Mouse (Mus musculus) liver, adult 2 months (tissue): ENCODE data around the gene Pik3c2b. TPM values are rescaled to one million over a fixed set of nuclear protein-coding genes. Genes with fewer than 3 reads are reported as not detected.
"Not testable (repeated sequence)": the region's sequence is repeated elsewhere in the genome, so short reads cannot be mapped to it uniquely, and the experiment has no call there.

Experiments used
- DNase-seq: peaks from one replicate; pipeline ENCODE4 v3.0.0-alpha.2; 2011; ENCODE audit warnings: low read depth, low spot score; ENCODE audit errors: extremely low read depth
- H3K27ac ChIP-seq: fragments of 200-500 bp; replicated peaks from 2 replicates; pipeline ENCODE4 v1.5.1; 2012; ENCODE audit warnings: low read depth, mild to moderate bottlenecking, control low read depth, inconsistent platforms, low read length; ENCODE audit not compliant: insufficient read depth
- H3K27me3 ChIP-seq: fragments of 200-500 bp; 2 replicates; pipeline ENCODE4 v1.6.1; 2012; ENCODE audit warnings: mild to moderate bottlenecking, moderate library complexity, low read length, inconsistent platforms; ENCODE audit not compliant: control insufficient read depth, insufficient read depth
- H3K36me3 ChIP-seq: fragments of 200-500 bp; 2 replicates; pipeline ENCODE4 v1.6.1; 2012; ENCODE audit warnings: low read length, inconsistent platforms; ENCODE audit not compliant: control insufficient read depth, insufficient read depth
- H3K4me1 ChIP-seq: fragments of 200-500 bp; 2 replicates; pipeline ENCODE4 v1.6.1; 2011; ENCODE audit warnings: low read length; ENCODE audit not compliant: control insufficient read depth, insufficient read depth
- H3K4me3 ChIP-seq: fragments of 200-500 bp; 2 replicates; pipeline ENCODE4 v1.5.1; 2011; ENCODE audit warnings: low read depth, mild to moderate bottlenecking, control low read depth, low read length, moderate library complexity; ENCODE audit not compliant: insufficient read depth
- H3K79me2 ChIP-seq: fragments of 200-500 bp; 2 replicates; pipeline ENCODE4 v1.6.1; 2012; ENCODE audit warnings: inconsistent platforms, mild to moderate bottlenecking, low read length, moderate library complexity; ENCODE audit not compliant: control insufficient read depth, insufficient read depth
- H3K9ac ChIP-seq: fragments of 200-500 bp; 2 replicates; pipeline ENCODE4 v1.6.1; 2012; ENCODE audit warnings: low read depth, mild to moderate bottlenecking, control low read depth, inconsistent platforms, low read length
- CTCF ChIP-seq: fragments of 200-500 bp; IDR thresholded peaks from 2 replicates; pipeline ENCODE4 v1.5.1; 2011; ENCODE audit warnings: low read depth, low read length, control low read depth
- POLR2A ChIP-seq: fragments of 200-500 bp; IDR thresholded peaks from 2 replicates; pipeline ENCODE4 v1.6.1; 2011; ENCODE audit warnings: low read length, control low read depth; ENCODE audit not compliant: insufficient read depth; ENCODE audit errors: extremely low read depth
- WGBS: fragments of 180-500 bp; shearing (Covaris S2); methylation state at CpG from one replicate; pipeline ENCODE4 v1.1.7; 2018; 5-methylcytosine and 5-hydroxymethylcytosine counted together
- polyA plus RNA-seq: library from polyadenylated mRNA; depleted of rRNA; stranded (reverse); fragments of >200 nt; gene quantifications from 2 replicates; pipeline ENCODE4 v1.2.3, GENCODE M21; 2012
- total RNA-seq: library from RNA; depleted of rRNA; stranded (reverse); fragments of >200 nt; gene quantifications from 2 replicates; pipeline ENCODE4 v1.2.3, GENCODE M21; 2014

Gene Pik3c2b
- total and polyA plus RNA-seq, 2 experiments: 2.5 to 3.3 TPM

- Histone ChIP-seq H3K4me3 (no peak within 1 kb of the TSS), H3K79me2 (no peaks in the 10 kb centered on the region), H3K9ac (no peak within 1 kb of the TSS), H3K27ac (no peak within 1 kb of the TSS), H3K4me1 (peaks cover 1% of the 10 kb centered on the region; the same call in 1 of the 2 replicates), H3K27me3 (no peaks in the 10 kb centered on the region), H3K36me3 (no peaks in the 10 kb centered on the region)
- no peak for TF ChIP-seq CTCF
- no peak for TF ChIP-seq POLR2A
- DNase-seq: no peak
- 97% methylated on average over 5 of the region's 5 CpGs for WGBS
Measured at GRCm38 (mm10) chr1:133030461-133030860, 15.0 kb upstream of the Pik3c2b start, which contains the start of gene Mdm4. Mdm4 (minus strand) TSS chr1:133030561.

- no peak overlapping the region for H3K4me3 ChIP-seq
- H3K27me3 ChIP-seq: no peaks in the 10 kb centered on the region
- WGBS: 57% methylated on average over 5 of the region's 5 CpGs
- no peaks in the 10 kb centered on the region for H3K36me3 ChIP-seq
- no peaks in the 10 kb centered on the region for H3K79me2 ChIP-seq
- TF ChIP-seq POLR2A: no peak
- no peak for TF ChIP-seq CTCF
- no peak overlapping the region for H3K27ac ChIP-seq
- peaks cover 1% of the 10 kb centered on the region; the same call in 1 of the 2 replicates for H3K4me1 ChIP-seq
- no peak for DNase-seq
- no peak overlapping the region for H3K9ac ChIP-seq
Measured at GRCm38 (mm10) chr1:133032981-133033315, 12.5 kb upstream of the Pik3c2b start.

GRCm38 (mm10) chr1:133033316-133034090, 12.0 kb upstream of the Pik3c2b start:
- peak overlapping the region; percentile 11 for H3K27ac ChIP-seq
- H3K4me1 ChIP-seq: peaks cover 1% of the 10 kb centered on the region; the same call in 1 of the 2 replicates
- H3K36me3 ChIP-seq: no peaks in the 10 kb centered on the region
- no peak for TF ChIP-seq POLR2A
- no peak for TF ChIP-seq CTCF
- no peaks in the 10 kb centered on the region for H3K79me2 ChIP-seq
- peak overlapping the region; percentile 67 for H3K4me3 ChIP-seq
- DNase-seq: no peak
- H3K27me3 ChIP-seq: no peaks in the 10 kb centered on the region
- 1% methylated on average over 28 of the region's 28 CpGs for WGBS
- peak overlapping the region; percentile 72 for H3K9ac ChIP-seq

- 9% methylated on average over 11 of the region's 11 CpGs for WGBS
- DNase-seq: peak; percentile 69
- peaks cover 1% of the 10 kb centered on the region; the same call in 1 of the 2 replicates for H3K4me1 ChIP-seq
- no peaks in the 10 kb centered on the region for H3K79me2 ChIP-seq
- no peaks in the 10 kb centered on the region for H3K27me3 ChIP-seq
- H3K36me3 ChIP-seq: no peaks in the 10 kb centered on the region
- no peak overlapping the region for H3K27ac ChIP-seq
- no peak overlapping the region for H3K9ac ChIP-seq
- TF ChIP-seq POLR2A: no peak
- no peak for TF ChIP-seq CTCF
- H3K4me3 ChIP-seq: peak overlapping the region; percentile 29; the same call in 1 of the 2 replicates
Measured at GRCm38 (mm10) chr1:133034091-133034460, 11.4 kb upstream of the Pik3c2b start.

- not testable (repeated sequence) for DNase-seq, H3K36me3 ChIP-seq, H3K9ac ChIP-seq, H3K27ac ChIP-seq, H3K79me2 ChIP-seq, H3K4me3 ChIP-seq, H3K27me3 ChIP-seq, H3K4me1 ChIP-seq
- 92% methylated on average over 7 of the region's 7 CpGs for whole genome bisulfite sequencing
Measured at GRCm38 (mm10) chr1:133034682-133035081, 10.8 kb upstream of the Pik3c2b start.

- peak; percentile 43 for TF ChIP-seq CTCF
- no peak for TF ChIP-seq POLR2A
- 17% methylated on average over 4 of the region's 4 CpGs for WGBS
- Histone ChIP-seq H3K79me2 (no peaks in the 10 kb centered on the region), H3K27ac (no peak overlapping the region), H3K27me3 (no peaks in the 10 kb centered on the region), H3K4me1 (no peaks in the 10 kb centered on the region), H3K36me3 (no peaks in the 10 kb centered on the region), H3K4me3 (no peak overlapping the region), H3K9ac (no peak overlapping the region)
- peak; percentile 67 for DNase-seq
Measured at GRCm38 (mm10) chr1:133039505-133039949, 5.9 kb upstream of the Pik3c2b start.
